Mouse (Mus musculus) MEL (cell line): ENCODE measurements around the gene Nexmif.

Experiments
- BHLHE40 ChIP-seq: IDR thresholded peaks from 2 replicates; pipeline ENCODE4 v1.6.1; 2012; ENCODE audit warnings: low read depth, mild to moderate bottlenecking, inconsistent platforms, low read length, improper control_type of control experiment, borderline replicate concordance
- CHD1 ChIP-seq: IDR thresholded peaks from 2 replicates; pipeline ENCODE4 v1.6.1; 2012; ENCODE audit warnings: low read depth, mild to moderate bottlenecking, inconsistent platforms, low read length, improper control_type of control experiment
- CHD2 ChIP-seq: IDR thresholded peaks from 2 replicates; pipeline ENCODE4 v1.6.1; 2011; ENCODE audit warnings: low read length, improper control_type of control experiment
- MAFK ChIP-seq: IDR thresholded peaks from 2 replicates; pipeline ENCODE4 v1.6.1; 2011; ENCODE audit warnings: low read depth, mild to moderate bottlenecking, low read length, improper control_type of control experiment, borderline replicate concordance
- MAX ChIP-seq: IDR thresholded peaks from 2 replicates; pipeline ENCODE4 v1.6.1; 2011; ENCODE audit warnings: low read length, improper control_type of control experiment
- POLR2A ChIP-seq, 2 experiments: IDR thresholded peaks; 2 replicates each; pipeline ENCODE4 v1.6.1; 2011 to 2012; ENCODE audit warnings: low read length in 2 of 2, mild to moderate bottlenecking in 2 of 2, control low read depth in 1 of 2, improper control_type of control experiment in 1 of 2, low read depth in 1 of 2, moderate library complexity in 1 of 2; ENCODE audit not compliant: control insufficient read depth in 1 of 2, insufficient read depth in 1 of 2, poor library complexity in 1 of 2
- USF1 ChIP-seq: IDR thresholded peaks from 2 replicates; pipeline ENCODE4 v1.6.1; 2014; ENCODE audit warnings: low read depth, mild to moderate bottlenecking, inconsistent platforms, low read length, improper control_type of control experiment, moderate library complexity

DNA sequence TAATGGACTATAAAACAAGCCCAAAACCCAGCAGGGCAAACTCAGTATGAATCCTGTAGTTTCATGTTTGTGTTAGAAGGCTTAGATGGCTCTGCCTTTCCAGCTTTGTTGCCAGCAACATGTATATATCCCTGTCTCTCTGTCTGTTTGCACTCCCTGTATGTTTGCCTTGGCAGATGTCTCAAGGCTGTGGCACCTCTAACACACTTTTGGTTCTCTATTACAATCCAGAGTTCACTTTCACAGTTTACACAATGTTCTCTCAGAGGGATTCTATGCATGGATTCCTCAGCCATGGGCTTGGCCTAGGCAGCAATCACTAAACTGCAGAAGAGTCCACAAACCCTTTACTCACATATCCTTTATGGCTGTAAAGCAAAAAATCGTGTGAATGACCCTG is 50.9 kb downstream of the Nexmif start:
- TF ChIP-seq USF1 (no peak), CHD1 (no peak), BHLHE40 (no peak), POLR2A (IDR thresholded peaks at IDR 0.05; ENCODE audit: control insufficient read depth in 1 of 2, insufficient read depth in 1 of 2, low read depth in 1 of 2, low read length in 2 of 2, poor library complexity in 1 of 2) (no peak), MAX (no peak), MAFK (no peak), CHD2 (no peak)
